Mouse (Mus musculus) testis, postnatal 14 days (tissue): ENCODE measurements around the gene Meis1.

ENCODE experiments used
- DNase-seq: peaks from one replicate; pipeline ENCODE4 v3.0.0; 2021; ENCODE audit warnings: low spot score

Gene Meis1

GRCm38 (mm10) chr11:19018489-19019203, at the start of gene Meis1:
Gene Meis1 (minus strand): TSS chr11:19018985.
- DNase-seq: peak; percentile 87

DNA sequence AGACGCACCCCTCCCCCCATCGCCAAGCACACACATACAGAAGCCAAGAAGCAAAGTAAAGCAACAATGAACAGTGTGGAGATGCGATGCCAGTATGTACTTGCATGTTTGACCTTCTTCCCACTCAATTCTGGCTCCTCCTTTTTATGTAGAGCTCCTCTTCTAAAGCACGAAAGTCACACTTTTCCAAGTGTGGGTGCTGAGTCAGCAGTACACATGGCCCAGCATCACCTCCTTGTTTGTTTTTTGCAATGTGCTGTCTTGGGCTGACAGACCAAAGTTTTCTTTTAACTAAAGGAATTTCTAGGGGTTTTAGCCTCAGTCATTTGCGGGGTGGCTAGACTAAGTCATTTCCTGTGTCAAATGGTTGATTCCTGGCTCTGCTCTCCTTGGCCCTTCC, 48.5 kb upstream of the Meis1 start:
- no peak for DNase-seq

DNA sequence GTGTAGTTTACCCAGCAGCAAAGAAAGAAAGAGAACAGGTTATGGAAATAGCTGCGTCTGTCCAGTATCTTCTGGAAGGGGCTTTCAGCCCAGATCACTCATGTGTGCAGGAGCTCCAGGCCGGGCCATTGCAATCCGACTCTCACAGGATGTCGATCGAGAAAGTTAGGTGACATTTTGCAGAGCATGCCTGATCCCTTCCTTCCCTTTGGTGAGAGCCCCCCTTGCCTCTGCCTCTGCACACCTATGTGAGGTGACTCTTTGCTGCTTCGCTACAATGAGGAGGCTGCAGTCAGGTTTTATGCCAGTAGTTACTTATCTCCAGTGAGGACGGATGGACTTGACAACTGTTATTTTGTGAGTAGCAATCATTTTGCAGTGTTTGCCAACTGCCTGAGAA, 30.5 kb upstream of the Meis1 start:
- no peak for DNase-seq

DNA sequence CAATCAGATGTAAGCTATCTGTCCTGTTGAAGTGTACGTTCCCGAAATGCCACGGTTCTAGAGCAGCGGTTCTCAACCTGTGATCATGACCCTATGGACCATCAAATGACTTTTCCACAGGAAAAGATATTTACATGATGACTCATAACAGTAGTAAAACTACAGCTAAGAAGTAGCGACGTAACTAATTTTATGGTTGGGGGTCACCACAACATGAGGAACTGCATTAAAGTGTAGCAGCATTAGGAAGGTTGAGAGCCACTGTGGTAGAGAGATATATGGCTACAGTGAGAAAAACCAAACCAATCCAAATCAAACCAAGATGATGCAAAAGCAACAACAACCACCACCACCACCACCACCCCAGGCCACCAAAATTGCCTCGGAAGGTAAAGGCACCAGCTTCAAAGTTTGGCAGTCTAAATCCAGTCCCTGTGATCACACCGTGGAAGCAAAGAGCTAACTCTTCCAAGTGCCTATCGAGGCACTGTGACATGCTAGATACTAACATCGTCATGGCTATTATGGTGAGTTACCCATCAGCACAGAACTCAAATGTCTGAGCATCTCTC, 17.9 kb upstream of the Meis1 start:
- no peak for DNase-seq

- no peak for DNase-seq
Observed at GRCm38 (mm10) chr11:19026581-19027561, 8.1 kb upstream of the Meis1 start.

- no peak for DNase-seq
Observed at GRCm38 (mm10) chr11:19025976-19026520, 7.3 kb upstream of the Meis1 start.

- DNase-seq: no peak
Observed at GRCm38 (mm10) chr11:19024496-19025265, 5.9 kb upstream of the Meis1 start.

DNA sequence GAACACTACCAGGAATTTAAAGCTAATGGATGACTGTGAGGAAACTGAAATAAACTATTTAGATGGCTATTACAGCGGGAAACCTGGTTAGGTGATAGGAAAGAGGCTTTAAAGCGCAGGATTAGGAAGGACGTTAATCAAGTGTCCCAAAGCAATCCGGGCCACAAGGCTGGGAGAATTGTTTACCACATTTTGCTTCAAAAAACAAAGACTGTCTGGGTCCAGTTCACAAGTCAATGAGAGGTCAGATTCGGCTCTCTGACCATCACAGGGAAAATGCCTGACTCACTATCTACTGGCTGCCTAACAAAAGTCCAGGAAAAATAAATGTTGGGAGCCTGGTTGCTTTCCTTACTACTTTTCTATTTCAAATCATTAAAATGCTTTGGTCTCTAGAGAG, 4.6 kb upstream of the Meis1 start:
- DNase-seq: no peak

- DNase-seq: no peak
Observed at GRCm38 (mm10) chr11:19022576-19022975, 3.8 kb upstream of the Meis1 start.

DNA sequence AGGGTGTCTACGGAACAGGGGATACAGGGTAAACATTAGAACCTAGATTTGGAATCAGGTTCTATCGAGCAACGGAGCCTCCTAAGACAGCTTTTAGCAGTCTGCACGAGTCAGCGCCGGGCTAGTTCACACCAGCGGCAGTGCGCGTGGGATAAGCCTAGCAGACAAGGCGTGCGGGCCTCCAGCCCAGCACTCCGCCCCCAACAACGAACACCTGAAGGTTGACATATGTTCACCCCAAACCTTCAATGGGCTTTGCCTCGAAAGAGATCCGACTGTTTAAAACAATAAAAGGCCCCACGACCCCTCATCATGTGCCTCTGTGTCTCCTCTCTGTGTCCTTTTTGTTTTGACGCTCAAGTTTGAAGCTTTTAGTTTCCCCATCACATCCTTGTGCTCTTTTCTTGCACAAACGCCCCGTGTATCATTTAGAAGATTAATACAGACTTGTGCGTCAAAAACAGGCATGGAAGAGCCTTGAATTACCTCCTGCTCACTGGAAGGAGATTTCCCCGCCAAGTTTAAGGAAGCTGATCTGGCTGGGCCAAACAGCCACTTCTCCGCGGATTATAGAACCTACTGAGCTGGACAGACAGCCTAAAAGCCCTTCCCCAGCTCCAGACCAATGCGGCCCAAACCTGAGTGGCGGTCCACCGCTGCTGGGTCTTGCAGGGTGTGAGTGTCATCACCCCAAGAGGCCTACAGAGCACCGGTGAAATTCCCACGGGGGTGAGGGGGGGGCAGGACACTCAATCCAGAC, 2.3 kb upstream of the Meis1 start:
- DNase-seq: no peak

- peak; percentile 88 for DNase-seq
Observed at GRCm38 (mm10) chr11:19020371-19020824, 1.6 kb upstream of the Meis1 start.

- DNase-seq: no peak
Observed at GRCm38 (mm10) chr11:19019204-19020171, 703 bp upstream of the Meis1 start.

DNA sequence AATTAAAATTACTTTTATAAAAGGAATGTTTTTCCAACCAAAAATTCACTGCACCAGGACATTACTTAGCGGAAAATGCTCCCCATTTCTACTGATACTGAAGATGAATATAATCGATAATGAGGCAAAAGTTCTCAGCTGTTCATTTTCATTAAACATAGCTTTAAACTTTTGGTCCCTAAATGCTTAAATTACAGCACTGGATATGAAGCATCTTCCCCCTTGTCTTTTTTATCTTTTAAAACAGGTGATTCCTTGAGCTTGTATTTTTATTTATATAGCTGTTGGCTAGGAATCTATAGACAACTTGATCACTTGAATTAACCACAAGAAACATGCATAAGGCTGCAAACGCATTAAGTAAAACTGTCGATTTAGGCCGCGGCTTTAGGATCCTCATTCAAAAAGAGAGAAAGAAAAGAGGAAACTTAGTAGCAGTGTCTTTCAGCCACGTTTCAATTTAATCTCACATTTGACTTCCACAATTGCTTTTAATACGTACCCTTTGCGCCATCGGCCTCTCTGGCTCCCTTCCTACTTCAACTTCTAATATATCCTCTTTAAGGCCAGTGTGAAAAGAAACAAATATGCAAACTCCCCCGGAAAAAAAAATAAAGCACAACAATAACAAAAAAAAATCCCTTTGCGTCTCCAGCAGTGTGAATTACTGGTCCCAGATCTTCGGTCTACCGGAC, 919 bp downstream of the Meis1 start:
- DNase-seq: no peak

- no peak for DNase-seq
Observed at GRCm38 (mm10) chr11:19017262-19017661, 1.5 kb downstream of the Meis1 start.

- DNase-seq: no peak
Observed at GRCm38 (mm10) chr11:19016481-19017220, 2.1 kb downstream of the Meis1 start.

- no peak for DNase-seq
Observed at GRCm38 (mm10) chr11:19015731-19016461, 2.9 kb downstream of the Meis1 start.

DNA sequence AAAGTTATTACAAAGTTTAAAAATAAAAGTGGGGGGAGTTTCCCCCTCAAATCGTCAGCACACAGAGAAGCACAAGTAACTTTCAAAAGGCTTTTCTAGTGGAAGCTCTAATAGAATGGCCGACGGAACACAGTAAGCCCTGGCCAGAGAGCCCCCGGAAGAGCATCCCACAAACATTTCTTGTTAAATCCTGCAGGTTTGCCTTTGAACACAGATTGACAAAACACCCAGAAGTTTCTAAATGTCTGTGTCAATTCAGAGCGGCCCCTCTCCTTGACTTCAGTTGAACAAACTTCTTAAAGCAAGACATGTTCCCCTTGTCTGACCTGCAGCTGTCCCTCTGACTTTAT, 3.4 kb downstream of the Meis1 start:
- DNase-seq: no peak
